14 mouse cellular contexts compared by ENCODE assay signal in the genomic region with DNA sequence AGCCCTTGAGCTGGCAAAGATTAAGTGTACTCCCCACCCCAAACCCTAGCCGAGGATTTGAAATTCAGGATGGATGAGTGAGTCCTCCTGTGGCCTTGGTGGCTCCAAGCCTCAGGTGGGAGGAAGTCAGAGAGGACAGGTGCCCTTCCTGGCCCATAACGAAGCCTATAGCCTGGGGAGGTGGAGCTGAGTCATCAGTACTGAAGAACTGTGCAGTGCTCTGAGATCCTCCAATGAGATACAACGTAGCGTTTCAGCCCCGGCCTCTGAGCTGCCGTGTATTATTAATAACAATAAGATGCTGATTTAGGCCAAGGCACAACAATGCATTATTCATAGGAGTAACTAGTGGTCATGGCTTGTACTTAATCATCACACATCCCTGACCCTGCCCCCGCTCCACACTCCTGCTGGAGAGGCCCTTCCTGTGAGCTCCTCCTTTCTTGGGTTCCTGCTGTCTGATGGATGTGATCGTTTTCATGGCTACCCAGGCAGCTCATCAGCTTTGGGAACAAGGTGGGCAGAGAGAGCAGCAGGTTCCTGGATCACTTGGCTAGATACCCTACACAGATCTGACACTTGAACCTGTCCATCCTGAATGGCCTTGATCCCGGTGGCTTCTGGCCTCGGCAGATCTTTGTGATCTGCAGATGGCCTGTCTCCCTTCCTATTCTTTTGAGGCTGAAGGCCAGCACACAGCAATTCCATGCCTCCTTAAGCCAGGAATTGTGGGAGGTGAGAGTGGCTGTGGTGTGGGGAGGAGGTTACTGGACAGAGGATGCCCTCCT. TPM values are rescaled to one million over a fixed set of nuclear protein-coding genes. Genes with fewer than 3 reads are reported as not detected.
A peak's percentile ranks its signal among the peaks of the same experiment; 100 is the strongest.
DNase-seq lines count a peak whose midpoint lies in the region; ATAC-seq and TF ChIP-seq lines count a peak whose summit lies in the region.
"Had no signal": no experiment of that assay in that cellular context is flagged by ENCODE, and none has a peak within 500 bp of the region (broad histone marks: within the 10 kb centered on the region; RNA-seq: fewer than 3 reads in every experiment).

No protein-coding gene starts in this region.

- TF ChIP-seq POLR2A in thymus, adult 2 months (IDR thresholded peaks at IDR 0.05; ENCODE audit: control insufficient read depth, extremely low read depth, insufficient read depth, low read length, poor library complexity) = no peak

- peaks cover 5% of the 10 kb centered on the region; the same call in 1 of the 2 replicates for H3K4me1 ChIP-seq in forebrain, embryonic 11.5 days (replicated peaks; ENCODE audit: control insufficient read depth, insufficient read depth, low read length)
- H3K4me1 ChIP-seq in forebrain, embryonic 10.5 days = peaks cover 49% of the 10 kb centered on the region
- no peaks in the 10 kb centered on the region for H3K4me1 ChIP-seq in limb, embryonic 12.5 days (replicated peaks)
- peaks cover 18% of the 10 kb centered on the region for H3K4me1 ChIP-seq in limb, embryonic 10.5 days
- H3K4me1 ChIP-seq in midbrain, embryonic 13.5 days (replicated peaks) = peaks cover 37% of the 10 kb centered on the region
- H3K4me1 ChIP-seq in kidney, embryonic 15.5 days = peaks cover 9% of the 10 kb centered on the region; the same call in 1 of the 2 replicates
- no peaks in the 10 kb centered on the region for H3K4me1 ChIP-seq in thymus, adult 2 months (replicated peaks; ENCODE audit: control insufficient read depth, insufficient read depth, low read length)
- H3K4me1 ChIP-seq: heart, embryonic 10.5 days; limb, embryonic 15.5 days had no signal

- DNase-seq in forebrain, embryonic 11.5 days (ENCODE audit: low spot score) = no peak
- DNase-seq in forebrain, embryonic 10.5 days (ENCODE audit: extremely low spot score, low spot score) = no peak
- no peak for DNase-seq in limb, embryonic 10.5 days (ENCODE audit: low spot score)
- DNase-seq in retina, postnatal 1 day = peak; percentile 31
- no peak for DNase-seq in thymus, adult 2 months
- DNase-seq: cerebellum, adult 11 months; gastrocnemius, postnatal 36 days had no signal

- no peak overlapping the region for H3K4me3 ChIP-seq in forebrain, embryonic 11.5 days (ENCODE audit: low read depth, low read length)
- H3K4me3 ChIP-seq in forebrain, embryonic 10.5 days = no peak overlapping the region
- H3K4me3 ChIP-seq in limb, embryonic 12.5 days (replicated peaks) = no peak overlapping the region
- H3K4me3 ChIP-seq in limb, embryonic 10.5 days = no peak overlapping the region
- H3K4me3 ChIP-seq in midbrain, embryonic 13.5 days (replicated peaks) = no peak overlapping the region
- no peak overlapping the region for H3K4me3 ChIP-seq in kidney, embryonic 15.5 days (replicated peaks)
- H3K4me3 ChIP-seq in thymus, adult 2 months (ENCODE audit: control insufficient read depth, insufficient read depth, low read length) = no peak overlapping the region
- H3K4me3 ChIP-seq: heart, embryonic 10.5 days; limb, embryonic 15.5 days had no signal

- H3K9me3 ChIP-seq in forebrain, embryonic 11.5 days (ENCODE audit: control insufficient read depth, low read length) = no peaks in the 10 kb centered on the region
- H3K9me3 ChIP-seq in forebrain, embryonic 10.5 days = no peaks in the 10 kb centered on the region
- no peaks in the 10 kb centered on the region for H3K9me3 ChIP-seq in limb, embryonic 12.5 days
- no peaks in the 10 kb centered on the region for H3K9me3 ChIP-seq in limb, embryonic 10.5 days (replicated peaks)
- H3K9me3 ChIP-seq in midbrain, embryonic 13.5 days = no peaks in the 10 kb centered on the region
- no peaks in the 10 kb centered on the region for H3K9me3 ChIP-seq in kidney, embryonic 15.5 days (replicated peaks)
- H3K9me3 ChIP-seq: heart, embryonic 10.5 days; limb, embryonic 15.5 days had no signal

- no peak overlapping the region for H3K27ac ChIP-seq in forebrain, embryonic 11.5 days (ENCODE audit: low read depth, low read length)
- H3K27ac ChIP-seq in forebrain, embryonic 10.5 days = no peak overlapping the region
- no peak overlapping the region for H3K27ac ChIP-seq in limb, embryonic 12.5 days
- H3K27ac ChIP-seq in limb, embryonic 10.5 days = no peak overlapping the region
- 0 out of 2 replicates have a peak overlapping the region, but pooled peaks have one; percentile 49 for H3K27ac ChIP-seq in midbrain, embryonic 13.5 days
- H3K27ac ChIP-seq in kidney, embryonic 15.5 days = no peak overlapping the region
- H3K27ac ChIP-seq in thymus, adult 2 months (ENCODE audit: control insufficient read depth, insufficient read depth, low read length) = no peak overlapping the region
- H3K27ac ChIP-seq: heart, embryonic 10.5 days; limb, embryonic 15.5 days; stomach, postnatal 0 days had no signal

- 0 out of 2 replicates have a peak, but pooled peaks have one; percentile 18 for ATAC-seq in forebrain, embryonic 11.5 days (replicated peaks; ENCODE audit: low FRiP score)
- ATAC-seq in limb, embryonic 12.5 days (ENCODE audit: insufficient number of reproducible peaks, insufficient read depth, low FRiP score, low TSS enrichment, low read depth) = peak; percentile 52; the same call in 1 of the 2 replicates
- peak; percentile 43; the same call in 1 of the 2 replicates for ATAC-seq in midbrain, embryonic 13.5 days
- ATAC-seq in kidney, embryonic 15.5 days (replicated peaks; ENCODE audit: low FRiP score) = no peak

- no peak overlapping the region for H3K9ac ChIP-seq in forebrain, embryonic 11.5 days (ENCODE audit: low read length)
- no peak overlapping the region for H3K9ac ChIP-seq in limb, embryonic 12.5 days (replicated peaks)
- H3K9ac ChIP-seq in midbrain, embryonic 13.5 days (replicated peaks) = no peak overlapping the region
- H3K9ac ChIP-seq in kidney, embryonic 15.5 days = no peak overlapping the region
- H3K9ac ChIP-seq: limb, embryonic 15.5 days; liver, postnatal 0 days had no signal

- TF ChIP-seq CTCF in thymus, adult 2 months (IDR thresholded peaks at IDR 0.05; ENCODE audit: borderline replicate concordance, control insufficient read depth, extremely low read depth, insufficient read depth, low read length, poor library complexity) = no peak

- 84% methylated on average over 10 of the region's 10 CpGs for WGBS in forebrain, embryonic 11.5 days
- WGBS in forebrain, embryonic 10.5 days = 84% methylated on average over 10 of the region's 10 CpGs
- WGBS in limb, embryonic 12.5 days = 79% methylated on average over 10 of the region's 10 CpGs
- WGBS in limb, embryonic 10.5 days = 78% methylated on average over 10 of the region's 10 CpGs
- 64% methylated on average over 10 of the region's 10 CpGs for WGBS in midbrain, embryonic 13.5 days
- WGBS in kidney, embryonic 15.5 days = 77% methylated on average over 10 of the region's 10 CpGs
- WGBS in thymus, adult 2 months = 81% methylated on average over 10 of the region's 10 CpGs

- no peaks in the 10 kb centered on the region for H3K36me3 ChIP-seq in forebrain, embryonic 11.5 days (ENCODE audit: control insufficient read depth, insufficient read depth, low read length)
- H3K36me3 ChIP-seq in forebrain, embryonic 10.5 days (replicated peaks) = no peaks in the 10 kb centered on the region
- no peaks in the 10 kb centered on the region for H3K36me3 ChIP-seq in limb, embryonic 12.5 days
- H3K36me3 ChIP-seq in limb, embryonic 10.5 days = no peaks in the 10 kb centered on the region
- no peaks in the 10 kb centered on the region for H3K36me3 ChIP-seq in midbrain, embryonic 13.5 days
- no peaks in the 10 kb centered on the region for H3K36me3 ChIP-seq in kidney, embryonic 15.5 days
- H3K36me3 ChIP-seq in thymus, adult 2 months (ENCODE audit: control insufficient read depth, insufficient read depth, low read length) = no peaks in the 10 kb centered on the region
- H3K36me3 ChIP-seq: heart, embryonic 10.5 days; limb, embryonic 15.5 days had no signal

- no peak overlapping the region for H3K4me2 ChIP-seq in forebrain, embryonic 11.5 days (ENCODE audit: low read depth, low read length, severe bottlenecking)
- no peak overlapping the region for H3K4me2 ChIP-seq in limb, embryonic 12.5 days
- no peak overlapping the region for H3K4me2 ChIP-seq in midbrain, embryonic 13.5 days (replicated peaks)
- H3K4me2 ChIP-seq in kidney, embryonic 15.5 days = no peak overlapping the region
- H3K4me2 ChIP-seq: limb, embryonic 15.5 days had no signal

- H3K27me3 ChIP-seq in forebrain, embryonic 11.5 days (ENCODE audit: control insufficient read depth, insufficient read depth, low read length) = no peaks in the 10 kb centered on the region
- no peaks in the 10 kb centered on the region for H3K27me3 ChIP-seq in forebrain, embryonic 10.5 days (ENCODE audit: poor library complexity, severe bottlenecking)
- peaks cover 16% of the 10 kb centered on the region; the same call in 1 of the 2 replicates for H3K27me3 ChIP-seq in limb, embryonic 12.5 days
- H3K27me3 ChIP-seq in limb, embryonic 10.5 days (ENCODE audit: low read depth, poor library complexity, severe bottlenecking) = no peaks in the 10 kb centered on the region
- H3K27me3 ChIP-seq in midbrain, embryonic 13.5 days = no peaks in the 10 kb centered on the region
- no peaks in the 10 kb centered on the region for H3K27me3 ChIP-seq in kidney, embryonic 15.5 days
- no peaks in the 10 kb centered on the region for H3K27me3 ChIP-seq in thymus, adult 2 months (ENCODE audit: control insufficient read depth, insufficient read depth, low read length)

RNA-seq across cellular contexts. Expression of gene Syt7, which starts 14.9 kb away (rescaled TPM):
- 3.2 and 7.7 TPM in 2 replicates for polyA plus RNA-seq in forebrain, embryonic 11.5 days (2014; fragmentation: Nextera tagmentation; extraction: Ambion mirVana)
- 0.77 and 2.6 TPM in 2 replicates for polyA plus RNA-seq in forebrain, embryonic 10.5 days (2016; fragmentation: Nextera tagmentation; extraction: Ambion mirVana)
- polyA plus RNA-seq in limb, embryonic 12.5 days (2016; fragmentation: Nextera tagmentation; extraction: Ambion mirVana) = 0.33 and 0.84 TPM in 2 replicates
- 0.33 and 0.41 TPM in 2 replicates for polyA plus RNA-seq in limb, embryonic 10.5 days (2016; fragmentation: Nextera tagmentation; extraction: Ambion mirVana)
- polyA plus RNA-seq in midbrain, embryonic 13.5 days (2015; fragmentation: Nextera tagmentation; extraction: Ambion mirVana) = 8.2 and 8.8 TPM in 2 replicates
- 1.5 and 2.3 TPM in 2 replicates for polyA plus RNA-seq in kidney, embryonic 15.5 days (2015; fragmentation: Nextera tagmentation; extraction: Ambion mirVana)
- polyA plus RNA-seq in thymus, adult 2 months (2012; rRNA removed) = 1.8 and 2.7 TPM in 2 replicates

RNA-seq across cellular contexts. Expression of gene Lrrc10b, which starts 53.5 kb away (rescaled TPM):
- 0.33 and 0.71 TPM in 2 replicates for polyA plus RNA-seq in forebrain, embryonic 11.5 days (2014; fragmentation: Nextera tagmentation; extraction: Ambion mirVana)
- 0.44 and 0.45 TPM in 2 replicates for polyA plus RNA-seq in forebrain, embryonic 10.5 days (2016; fragmentation: Nextera tagmentation; extraction: Ambion mirVana)
- polyA plus RNA-seq in limb, embryonic 12.5 days (2016; fragmentation: Nextera tagmentation; extraction: Ambion mirVana) = 0.10 and 0.26 TPM in 2 replicates
- 0.11 TPM in 1 of 2 replicates, not detected in the other for polyA plus RNA-seq in limb, embryonic 10.5 days (2016; fragmentation: Nextera tagmentation; extraction: Ambion mirVana)
- polyA plus RNA-seq in midbrain, embryonic 13.5 days (2015; fragmentation: Nextera tagmentation; extraction: Ambion mirVana) = 0.71 and 0.76 TPM in 2 replicates
- 0.69 and 0.73 TPM in 2 replicates for polyA plus RNA-seq in kidney, embryonic 15.5 days (2015; fragmentation: Nextera tagmentation; extraction: Ambion mirVana)
- 0.42 and 0.59 TPM in 2 replicates for polyA plus RNA-seq in thymus, adult 2 months (2012; rRNA removed)
- polyA plus RNA-seq: liver, postnatal 0 days had no signal
